ENCODE assay signal across 8 mouse cellular contexts in genomic region chr8:122268861-122269260, GRCm38 (mm10). TPM values are rescaled to one million over a fixed set of nuclear protein-coding genes. Genes with fewer than 3 reads are reported as not detected.
DNase-seq lines count a peak whose midpoint lies in the region; ATAC-seq and TF ChIP-seq lines count a peak whose summit lies in the region.

No protein-coding gene starts in this region.

- H3K27me3 ChIP-seq in heart, embryonic 12.5 days (replicated peaks): peaks cover 49% of the 10 kb centered on the region
- peaks cover 81% of the 10 kb centered on the region for H3K27me3 ChIP-seq in E14TG2a.4 (ENCODE audit: insufficient read depth, low read length)
- H3K27me3 ChIP-seq in forebrain, embryonic 12.5 days: peaks cover 61% of the 10 kb centered on the region
- H3K27me3 ChIP-seq in liver, embryonic 13.5 days: peaks cover 70% of the 10 kb centered on the region

- 59% methylated on average over 24 of the region's 24 CpGs for WGBS in heart, embryonic 12.5 days
- 59% methylated on average over 24 of the region's 24 CpGs for WGBS in forebrain, embryonic 12.5 days
- whole genome bisulfite sequencing in liver, embryonic 13.5 days (ENCODE audit: insufficient replicate concordance): 49% methylated on average over 24 of the region's 24 CpGs

- peak overlapping the region; percentile 46 for H3K4me3 ChIP-seq in heart, embryonic 12.5 days
- peak overlapping the region; percentile 73 for H3K4me3 ChIP-seq in E14TG2a.4 (replicated peaks; ENCODE audit: low read length)
- peak overlapping the region; percentile 45 for H3K4me3 ChIP-seq in forebrain, embryonic 12.5 days (replicated peaks)
- H3K4me3 ChIP-seq in liver, embryonic 13.5 days (replicated peaks): peak overlapping the region; percentile 57

- no peaks in the 10 kb centered on the region for H3K9me3 ChIP-seq in heart, embryonic 12.5 days (replicated peaks)
- no peaks in the 10 kb centered on the region for H3K9me3 ChIP-seq in E14TG2a.4 (ENCODE audit: low read length)
- no peaks in the 10 kb centered on the region for H3K9me3 ChIP-seq in forebrain, embryonic 12.5 days
- no peaks in the 10 kb centered on the region for H3K9me3 ChIP-seq in liver, embryonic 13.5 days (replicated peaks)

- H3K9ac ChIP-seq in heart, embryonic 12.5 days: peak overlapping the region; percentile 61
- H3K9ac ChIP-seq in forebrain, embryonic 12.5 days: peak overlapping the region; percentile 48
- H3K9ac ChIP-seq in liver, embryonic 13.5 days: peak overlapping the region; percentile 67

- ATAC-seq in heart, embryonic 12.5 days (ENCODE audit: insufficient number of reproducible peaks, low FRiP score): no peak
- ATAC-seq in forebrain, embryonic 12.5 days (ENCODE audit: low FRiP score): no peak
- no peak for ATAC-seq in liver, embryonic 13.5 days (ENCODE audit: low read depth)
- no peak for ATAC-seq in erythroid progenitor cell, adult 5-6 weeks (replicated peaks; ENCODE audit: low FRiP score, poor library complexity, severe bottlenecking)

- peaks cover 16% of the 10 kb centered on the region for H3K4me1 ChIP-seq in heart, embryonic 12.5 days (replicated peaks)
- peaks cover 36% of the 10 kb centered on the region for H3K4me1 ChIP-seq in E14TG2a.4 (replicated peaks; ENCODE audit: low read depth, low read length)
- peaks cover 22% of the 10 kb centered on the region for H3K4me1 ChIP-seq in forebrain, embryonic 12.5 days
- H3K4me1 ChIP-seq in liver, embryonic 13.5 days (replicated peaks): peaks cover 23% of the 10 kb centered on the region

- peak overlapping the region; percentile 80 for H3K4me2 ChIP-seq in heart, embryonic 12.5 days
- H3K4me2 ChIP-seq in forebrain, embryonic 12.5 days: peak overlapping the region; percentile 67
- H3K4me2 ChIP-seq in liver, embryonic 13.5 days: peak overlapping the region; percentile 75

- no peak overlapping the region for H3K27ac ChIP-seq in heart, embryonic 12.5 days (ENCODE audit: poor library complexity, severe bottlenecking)
- H3K27ac ChIP-seq in forebrain, embryonic 12.5 days: no peak overlapping the region
- no peak overlapping the region for H3K27ac ChIP-seq in liver, embryonic 13.5 days

- no peak for DNase-seq in heart, adult 9 months (ENCODE audit: low spot score in 2 of 2)
- DNase-seq in liver, embryonic 13.5 days: no peak
- no peak for DNase-seq in urinary bladder, postnatal 36 days (ENCODE audit: low spot score in 2 of 2)
- no peak for DNase-seq in kidney, postnatal 14 days

- no peak for TF ChIP-seq CTCF in E14TG2a.4 (conservative IDR thresholded peaks at IDR 0.05; ENCODE audit: low read length)

- no peaks in the 10 kb centered on the region for H3K36me3 ChIP-seq in heart, embryonic 12.5 days
- no peaks in the 10 kb centered on the region for H3K36me3 ChIP-seq in E14TG2a.4 (ENCODE audit: insufficient read depth, low read length)
- no peaks in the 10 kb centered on the region for H3K36me3 ChIP-seq in forebrain, embryonic 12.5 days (replicated peaks)
- H3K36me3 ChIP-seq in liver, embryonic 13.5 days: no peaks in the 10 kb centered on the region

RNA-seq across cellular contexts. Expression of gene Zfpm1, which starts 13.1 kb away (rescaled TPM):
- polyA plus RNA-seq in heart, embryonic 12.5 days (2016; fragmentation: Nextera tagmentation; extraction: Ambion mirVana): 8.0 and 9.2 TPM in 2 replicates
- 0.82 and 1.2 TPM in 2 replicates for polyA plus RNA-seq in forebrain, embryonic 12.5 days (2016; fragmentation: Nextera tagmentation; extraction: Ambion mirVana)
- polyA plus RNA-seq in liver, embryonic 13.5 days (2015; fragmentation: Nextera tagmentation; extraction: Ambion mirVana): 10.0 and 11.7 TPM in 2 replicates
- 176 and 254 TPM in 2 replicates for total RNA-seq in erythroid progenitor cell, adult 5-6 weeks (2015; ENCODE audit: low replicate concordance)
- 303 and 467 TPM in 2 replicates for total RNA-seq in erythroid progenitor cell, adult 5-6 weeks (2017; ENCODE audit: low replicate concordance)
